Mouse (Mus musculus) neutrophil, adult 65 days (primary cell): ENCODE data around the gene Dlx6. TPM values are rescaled to one million over a fixed set of nuclear protein-coding genes. Genes with fewer than 3 reads are reported as not detected.

Experiments
- total RNA-seq: library from RNA; stranded (reverse); gene quantifications from 2 replicates; pipeline ENCODE4 v1.2.4, GENCODE M21; 2023

The Dlx6 gene
- total RNA-seq: not detected in 2 replicates

GRCm38 (mm10) chr6:6863160-6863870 lies at the start of gene Dlx6:
Gene Dlx6, plus strand, starts transcription at chr6:6863334.

DNA sequence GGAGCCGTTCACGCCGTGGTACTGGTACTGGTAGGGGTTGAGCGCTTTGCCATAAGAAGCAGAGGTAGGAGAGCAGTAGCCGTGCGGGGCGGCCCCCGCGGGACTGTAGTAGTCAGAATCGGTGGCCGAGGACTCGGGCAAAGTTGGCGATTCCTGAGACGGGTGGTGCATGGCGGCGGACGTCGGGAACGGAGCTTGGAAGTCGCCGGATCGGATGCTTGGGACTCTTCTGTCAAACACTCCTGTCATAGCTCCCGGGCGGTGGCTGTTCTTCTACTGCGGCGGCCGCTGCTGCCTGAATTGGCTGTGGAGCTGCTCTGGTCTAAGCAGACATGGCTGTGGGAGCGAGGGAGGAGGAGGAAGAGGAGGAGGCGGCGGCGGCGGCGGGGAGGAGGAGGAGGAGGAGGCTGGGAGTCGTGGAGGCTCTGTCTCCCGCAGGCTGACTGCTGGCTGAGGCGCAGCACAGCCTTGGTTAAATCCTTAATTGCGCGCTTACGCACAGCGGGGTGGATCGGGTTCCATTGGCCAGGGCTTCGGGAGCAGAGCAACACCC lies 18.6 kb downstream of the Dlx6 start, which contains the start of gene Dlx5:
TSS of gene Dlx5 (minus strand) at position 448 of the 553 bp plus-strand sequence.

Other genes with a start within 250 kb of the Dlx6 start
- gene Dlx5, start 18.8 kb downstream of the Dlx6 start, total RNA-seq: not detected in 2 replicates
- gene Sdhaf3, start 92.7 kb downstream of the Dlx6 start, total RNA-seq: 0.09 and 0.22 TPM in 2 replicates